In the genomic region with DNA sequence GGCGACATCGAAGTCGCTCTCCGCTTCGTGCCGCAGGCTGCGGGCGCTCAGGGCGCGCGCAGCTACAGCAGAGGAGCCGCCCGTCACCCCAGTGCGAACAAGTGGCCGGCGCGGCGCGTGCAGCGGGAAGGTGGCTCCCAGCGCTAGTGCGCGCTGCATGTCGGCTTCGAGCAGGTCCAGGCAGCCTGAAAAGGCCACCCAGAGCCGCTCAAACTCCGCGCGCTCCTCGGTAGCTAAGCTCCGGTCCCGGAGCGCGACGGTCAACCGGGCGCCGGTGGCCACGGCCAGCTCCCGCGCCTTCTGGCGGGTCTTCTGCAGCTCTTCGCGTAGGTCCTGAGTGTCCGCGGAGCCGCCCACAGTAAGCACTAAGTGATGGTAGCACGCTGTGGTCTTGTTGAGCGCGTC, we compare ENCODE assay signal across 8 mouse cellular contexts. TPM values are rescaled to one million over a fixed set of nuclear protein-coding genes. Genes with fewer than 3 reads are reported as not detected.
DNase-seq lines count a peak whose midpoint lies in the region; ATAC-seq and TF ChIP-seq lines count a peak whose summit lies in the region.

No protein-coding gene starts in this region.

- TF ChIP-seq CTCF in bone marrow, adult 2 months (IDR thresholded peaks at IDR 0.05; ENCODE audit: control insufficient read depth, insufficient read depth, low read length) = no peak

- no peak for DNase-seq in heart, adult 11 months
- DNase-seq in kidney, postnatal 4 days = peak; percentile 50 to 67
- no peak for DNase-seq in midbrain, embryonic 11.5 days (ENCODE audit: low spot score, missing footprints)
- peak; percentile 60 for DNase-seq in testis, postnatal 10 days (ENCODE audit: low spot score)
- DNase-seq in left cerebral cortex, adult 8-10 months (ENCODE audit: low spot score in 2 of 2) = no peak

- peak overlapping the region; percentile 65 for H3K9ac ChIP-seq in heart, embryonic 11.5 days (ENCODE audit: low read depth, low read length)
- H3K9ac ChIP-seq in heart, embryonic 12.5 days = peak overlapping the region; percentile 64
- peak overlapping the region; percentile 45 for H3K9ac ChIP-seq in midbrain, embryonic 11.5 days (ENCODE audit: low read length)

- no peak overlapping the region for H3K27ac ChIP-seq in heart, embryonic 11.5 days (ENCODE audit: low read depth, low read length)
- no peak overlapping the region for H3K27ac ChIP-seq in bone marrow, adult 2 months (ENCODE audit: control insufficient read depth, insufficient read depth, low read depth, low read length, poor library complexity)
- no peak overlapping the region for H3K27ac ChIP-seq in heart, embryonic 12.5 days (ENCODE audit: poor library complexity, severe bottlenecking)
- no peak overlapping the region for H3K27ac ChIP-seq in midbrain, embryonic 11.5 days (ENCODE audit: low read depth, low read length)

- no peaks in the 10 kb centered on the region for H3K36me3 ChIP-seq in heart, embryonic 11.5 days (ENCODE audit: control insufficient read depth, insufficient read depth, low read length)
- no peaks in the 10 kb centered on the region for H3K36me3 ChIP-seq in heart, embryonic 12.5 days
- no peaks in the 10 kb centered on the region for H3K36me3 ChIP-seq in midbrain, embryonic 11.5 days (ENCODE audit: control insufficient read depth, insufficient read depth, low read length)

- H3K4me2 ChIP-seq in heart, embryonic 11.5 days = peak overlapping the region; percentile 85
- H3K4me2 ChIP-seq in heart, embryonic 12.5 days = peak overlapping the region; percentile 100
- peak overlapping the region; percentile 96 for H3K4me2 ChIP-seq in midbrain, embryonic 11.5 days

- ATAC-seq in heart, embryonic 11.5 days (replicated peaks; ENCODE audit: insufficient number of reproducible peaks, low FRiP score, low TSS enrichment) = 0 out of 2 replicates have a peak, but pooled peaks have one; percentile 1
- no peak for ATAC-seq in heart, embryonic 12.5 days (ENCODE audit: insufficient number of reproducible peaks, low FRiP score)
- ATAC-seq in midbrain, embryonic 11.5 days (ENCODE audit: low FRiP score) = no peak

- peaks cover 12% of the 10 kb centered on the region for H3K4me1 ChIP-seq in heart, embryonic 11.5 days (ENCODE audit: control insufficient read depth, insufficient read depth, low read length)
- no peaks in the 10 kb centered on the region; the same call in none of the 2 replicates for H3K4me1 ChIP-seq in bone marrow, adult 2 months (ENCODE audit: control insufficient read depth, insufficient read depth, low read length)
- H3K4me1 ChIP-seq in heart, embryonic 12.5 days (replicated peaks) = peaks cover 29% of the 10 kb centered on the region
- peaks cover 22% of the 10 kb centered on the region for H3K4me1 ChIP-seq in midbrain, embryonic 11.5 days (ENCODE audit: control insufficient read depth, insufficient read depth, low read length)

- no peaks in the 10 kb centered on the region for H3K9me3 ChIP-seq in heart, embryonic 11.5 days (replicated peaks; ENCODE audit: control insufficient read depth, low read length)
- H3K9me3 ChIP-seq in heart, embryonic 12.5 days (replicated peaks) = no peaks in the 10 kb centered on the region
- no peaks in the 10 kb centered on the region for H3K9me3 ChIP-seq in midbrain, embryonic 11.5 days (ENCODE audit: control insufficient read depth, low read length)

- TF ChIP-seq POLR2A in bone marrow, adult 2 months (IDR thresholded peaks at IDR 0.05; ENCODE audit: borderline replicate concordance, control insufficient read depth, low read depth, low read length) = no peak

- peaks cover 12% of the 10 kb centered on the region; the same call in 1 of the 2 replicates for H3K27me3 ChIP-seq in heart, embryonic 11.5 days (ENCODE audit: control insufficient read depth, insufficient read depth, low read length)
- peaks cover 26% of the 10 kb centered on the region for H3K27me3 ChIP-seq in heart, embryonic 12.5 days (replicated peaks)
- H3K27me3 ChIP-seq in midbrain, embryonic 11.5 days (ENCODE audit: control insufficient read depth, insufficient read depth, low read length) = peaks cover 20% of the 10 kb centered on the region

- H3K4me3 ChIP-seq in heart, embryonic 11.5 days (ENCODE audit: low read depth, low read length) = peak overlapping the region; percentile 81
- H3K4me3 ChIP-seq in bone marrow, adult 2 months (replicated peaks; ENCODE audit: control insufficient read depth, low read depth, low read length) = peak overlapping the region; percentile 68
- peak overlapping the region; percentile 88 for H3K4me3 ChIP-seq in heart, embryonic 12.5 days
- H3K4me3 ChIP-seq in midbrain, embryonic 11.5 days (ENCODE audit: low read depth, low read length) = peak overlapping the region; percentile 67

- under 1% methylated on average over 50 of the region's 50 CpGs for WGBS in heart, embryonic 11.5 days (ENCODE audit: insufficient replicate concordance)
- WGBS in bone marrow, adult 2 months = 1% methylated on average over 50 of the region's 50 CpGs
- WGBS in heart, embryonic 12.5 days = under 1% methylated on average over 50 of the region's 50 CpGs
- WGBS in midbrain, embryonic 11.5 days = under 1% methylated on average over 50 of the region's 50 CpGs

RNA-seq across cellular contexts. Expression of a gene that starts 0.6 kb away (rescaled TPM):
- polyA plus RNA-seq in heart, embryonic 11.5 days (2014; fragmentation: Nextera tagmentation; extraction: Ambion mirVana) = 1.0 and 1.7 TPM in 2 replicates
- polyA plus RNA-seq in bone marrow, adult 2 months (2011; ENCODE audit: insufficient read depth, insufficient read length, low replicate concordance, missing spikeins) = 0.29 and 0.45 TPM in 2 replicates
- 0.82 TPM in 2 replicates for polyA plus RNA-seq in heart, embryonic 12.5 days (2016; fragmentation: Nextera tagmentation; extraction: Ambion mirVana)
- polyA plus RNA-seq in midbrain, embryonic 11.5 days (2014; fragmentation: Nextera tagmentation; extraction: Ambion mirVana) = 0.11 and 0.45 TPM in 2 replicates
- under 1 TPM; 0.34 to 0.53 (median 0.36) TPM for total RNA-seq in left cerebral cortex, adult 8-10 months (2022)

RNA-seq across cellular contexts. Expression of a gene that starts 1.3 kb away (rescaled TPM):
- polyA plus RNA-seq in heart, embryonic 11.5 days (2014; fragmentation: Nextera tagmentation; extraction: Ambion mirVana) = 15.5 and 18.8 TPM in 2 replicates
- polyA plus RNA-seq in bone marrow, adult 2 months (2011; ENCODE audit: insufficient read depth, insufficient read length, low replicate concordance, missing spikeins) = 12.8 and 20.7 TPM in 2 replicates
- polyA plus RNA-seq in heart, embryonic 12.5 days (2016; fragmentation: Nextera tagmentation; extraction: Ambion mirVana) = 22.1 and 23.6 TPM in 2 replicates
- polyA plus RNA-seq in midbrain, embryonic 11.5 days (2014; fragmentation: Nextera tagmentation; extraction: Ambion mirVana) = 27.0 and 31.0 TPM in 2 replicates
- total RNA-seq in left cerebral cortex, adult 8-10 months (2022) = 10 to 100 TPM; 34.4 to 40.6 (median 39.1) TPM

RNA-seq across cellular contexts. Expression of a gene that starts 28.7 kb away (rescaled TPM):
- 90.4 and 99.8 TPM in 2 replicates for polyA plus RNA-seq in heart, embryonic 11.5 days (2014; fragmentation: Nextera tagmentation; extraction: Ambion mirVana)
- polyA plus RNA-seq in bone marrow, adult 2 months (2011; ENCODE audit: insufficient read depth, insufficient read length, low replicate concordance, missing spikeins) = 29.6 and 39.4 TPM in 2 replicates
- 84.5 and 85.0 TPM in 2 replicates for polyA plus RNA-seq in heart, embryonic 12.5 days (2016; fragmentation: Nextera tagmentation; extraction: Ambion mirVana)
- 43.2 and 46.1 TPM in 2 replicates for polyA plus RNA-seq in midbrain, embryonic 11.5 days (2014; fragmentation: Nextera tagmentation; extraction: Ambion mirVana)
- 10 to 100 TPM; 66.3 to 76.5 (median 70.4) TPM for total RNA-seq in left cerebral cortex, adult 8-10 months (2022)

RNA-seq across cellular contexts. Expression of a gene that starts 47.2 kb away (rescaled TPM):
- 0.42 and 0.67 TPM in 2 replicates for polyA plus RNA-seq in heart, embryonic 11.5 days (2014; fragmentation: Nextera tagmentation; extraction: Ambion mirVana)
- polyA plus RNA-seq in bone marrow, adult 2 months (2011; ENCODE audit: insufficient read depth, insufficient read length, low replicate concordance, missing spikeins) = 2.3 TPM in 1 of 2 replicates, not detected in the other
- polyA plus RNA-seq in heart, embryonic 12.5 days (2016; fragmentation: Nextera tagmentation; extraction: Ambion mirVana) = 0.37 and 0.82 TPM in 2 replicates
- polyA plus RNA-seq in midbrain, embryonic 11.5 days (2014; fragmentation: Nextera tagmentation; extraction: Ambion mirVana) = 0.11 TPM in 2 replicates
- total RNA-seq in left cerebral cortex, adult 8-10 months (2022) = under 1 TPM in 3 of 4 experiments, not detected in 1; 0.52 to 0.80 (median 0.57) TPM

Comparison
In these comparisons a context has a peak if more than half of its experiments do, and no peak if none do; other contexts are left out.
1. DNase-seq: peak in kidney, postnatal 4 days (2 of 2) and testis, postnatal 10 days (single experiment); none in heart, adult 11 months (single experiment), midbrain, embryonic 11.5 days (single experiment) and left cerebral cortex, adult 8-10 months (0 of 2).
2. Peak in every context shown above with its lines, with median percentiles within 50 percentile points of each other: H3K4me2 ChIP-seq, H3K4me3 ChIP-seq and H3K9ac ChIP-seq.